Mouse (Mus musculus): ENCODE results near the gene Nfe2.
"Not testable (repeated sequence)": the region's sequence is repeated elsewhere in the genome, so short reads cannot be mapped to it uniquely, and the experiment has no call there.

The Nfe2 gene

GRCm38 (mm10) chr15:103248401-103249313, 9.5 kb downstream of the Nfe2 start:
- no peak for DNase-seq

- no peak for DNase-seq
These were observed 10.3 kb downstream of the Nfe2 start for GRCm38 (mm10) chr15:103247782-103248400.

GRCm38 (mm10) chr15:103247078-103247781, 11.0 kb downstream of the Nfe2 start:
- no peak for DNase-seq

- no peak for DNase-seq
These were observed 12.6 kb downstream of the Nfe2 start for GRCm38 (mm10) chr15:103245616-103246015.

GRCm38 (mm10) chr15:103242885-103243284, 15.3 kb downstream of the Nfe2 start:
- DNase-seq: no peak

- not testable (repeated sequence) for DNase-seq
These were observed 16.9 kb downstream of the Nfe2 start for GRCm38 (mm10) chr15:103241071-103242018.

- peak; percentile 88 to 96 for DNase-seq
These were observed 17.8 kb downstream of the Nfe2 start, which contains the start of gene Hnrnpa1 for GRCm38 (mm10) chr15:103240160-103241028. Gene Hnrnpa1 (plus strand): TSS chr15:103240432.

- peak; percentile 93 to 97 for DNase-seq
These were observed 18.5 kb downstream of the Nfe2 start, which contains the start of gene Cbx5 for GRCm38 (mm10) chr15:103239685-103240159. Gene Cbx5 (minus strand): TSS chr15:103239816.

- peak; percentile 83 to 94 for DNase-seq
These were observed 19.0 kb downstream of the Nfe2 start for GRCm38 (mm10) chr15:103239130-103239684.

GRCm38 (mm10) chr15:103237295-103237694, 20.9 kb downstream of the Nfe2 start:
- DNase-seq: no peak

GRCm38 (mm10) chr15:103233119-103233518, 25.1 kb downstream of the Nfe2 start:
- no peak for DNase-seq

GRCm38 (mm10) chr15:103228904-103229303, 29.3 kb downstream of the Nfe2 start:
- DNase-seq: no peak

- no peak for DNase-seq
These were observed 30.6 kb downstream of the Nfe2 start for GRCm38 (mm10) chr15:103227572-103227971.

- no peak for DNase-seq
These were observed 31.2 kb downstream of the Nfe2 start for GRCm38 (mm10) chr15:103227022-103227421.

- no peak for DNase-seq
These were observed 34.0 kb downstream of the Nfe2 start for GRCm38 (mm10) chr15:103224161-103224560.

- DNase-seq: no peak
These were observed 36.8 kb downstream of the Nfe2 start for GRCm38 (mm10) chr15:103221386-103221785.

GRCm38 (mm10) chr15:103220785-103221184, 37.4 kb downstream of the Nfe2 start:
- DNase-seq: no peak

- no peak for DNase-seq
These were observed 42.2 kb downstream of the Nfe2 start for GRCm38 (mm10) chr15:103216052-103216451.

GRCm38 (mm10) chr15:103214971-103215907, 43.0 kb downstream of the Nfe2 start:
- peak; percentile 89 to 90 for DNase-seq

Data from thymus, adult 18-20 months (tissue).